Mouse (Mus musculus): ENCODE measurements around the gene Gns.
A peak's percentile ranks its signal among the peaks of the same experiment; 100 is the strongest.

Gns gene

DNA sequence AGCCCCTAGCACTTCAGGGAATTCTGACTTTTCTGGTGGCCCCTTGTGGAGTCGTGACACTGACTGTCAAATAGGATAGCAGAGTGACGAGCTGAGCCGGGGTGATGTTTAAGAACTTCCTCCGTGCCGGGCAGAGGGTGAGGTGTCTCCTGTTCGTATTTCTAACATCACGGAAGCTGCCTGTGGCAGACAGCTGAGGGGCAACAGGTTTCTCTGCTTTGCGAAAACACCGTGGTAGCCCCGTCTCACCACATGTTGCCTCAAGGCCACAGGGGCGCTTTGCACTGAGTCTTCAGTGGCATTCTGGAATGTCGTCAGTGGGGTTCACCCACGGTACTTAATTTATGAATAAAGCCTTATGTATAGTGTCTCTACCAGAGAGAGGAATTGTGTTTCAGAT, 2.4 kb downstream of the Gns start:
- DNase-seq = no peak

DNA sequence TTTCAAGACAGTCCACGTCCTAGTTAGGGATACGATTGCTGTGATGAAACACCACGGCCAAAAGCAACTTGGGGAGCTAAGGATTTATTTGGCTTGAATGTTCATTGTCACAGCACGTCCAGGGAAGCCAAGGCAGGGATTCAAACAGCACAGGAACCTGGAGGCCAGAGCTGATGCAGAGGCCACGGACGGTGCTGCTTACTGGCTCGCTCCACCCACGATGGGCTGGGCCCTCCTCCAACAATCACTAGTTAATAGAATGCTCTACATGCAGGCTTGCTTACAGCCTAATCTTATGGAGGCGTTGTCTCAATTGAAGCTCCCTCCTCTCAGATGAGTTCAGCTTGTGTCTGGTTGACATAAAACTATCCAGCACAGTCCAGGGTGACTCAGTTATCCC, 2.9 kb downstream of the Gns start:
- DNase-seq = no peak

DNA sequence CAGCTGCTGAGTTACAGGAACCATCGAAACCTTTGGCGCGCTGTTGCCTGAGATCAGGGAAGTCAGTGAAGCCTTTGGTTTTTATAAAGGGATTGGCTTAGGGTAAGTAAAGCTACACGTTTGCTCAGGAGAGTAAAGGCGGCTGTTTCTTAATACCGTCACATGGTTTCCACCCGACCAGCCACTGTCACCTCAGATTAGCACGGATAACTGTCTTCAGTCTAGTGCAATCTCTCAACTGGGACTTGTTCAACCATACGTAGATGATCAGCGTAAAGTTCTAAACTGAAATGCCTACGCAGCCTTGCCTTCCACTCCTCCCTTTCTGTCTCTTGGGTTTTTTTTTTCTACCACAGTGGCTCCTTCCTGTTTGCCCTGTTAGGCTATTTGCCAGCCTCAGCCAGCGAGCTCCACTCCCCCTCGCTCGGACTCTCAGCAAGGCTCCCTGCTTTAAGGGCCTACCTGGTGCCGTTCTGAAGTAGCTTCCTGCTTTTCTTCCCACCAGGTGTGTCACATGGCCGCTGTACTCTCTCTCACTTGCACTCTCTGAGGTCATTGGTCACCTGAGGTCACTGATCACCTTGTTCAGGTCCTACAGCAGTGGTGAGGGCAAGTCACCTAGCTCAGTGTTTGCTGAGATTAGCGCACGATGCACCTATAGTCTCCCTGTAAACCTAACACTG, 4.0 kb downstream of the Gns start:
- no peak for DNase-seq

DNA sequence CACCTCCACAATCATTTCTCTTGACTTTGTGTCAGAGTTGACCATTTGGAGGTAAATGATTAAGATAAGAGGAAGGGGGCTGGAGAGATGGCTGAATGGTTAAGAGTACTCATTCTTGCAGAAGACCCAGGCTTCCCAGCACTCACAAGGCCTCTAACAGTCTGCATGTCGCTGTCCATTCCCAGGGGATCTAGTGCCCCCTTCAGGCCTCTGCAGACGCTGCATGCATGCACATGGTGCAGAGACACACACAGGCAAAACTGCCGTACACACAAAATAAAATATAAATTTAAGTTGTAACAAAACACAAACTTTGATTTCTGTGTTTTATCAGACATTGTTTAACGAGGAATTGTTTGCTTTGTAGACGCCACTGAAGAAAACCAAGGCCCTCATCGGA, 5.9 kb downstream of the Gns start:
- no peak for DNase-seq

DNA sequence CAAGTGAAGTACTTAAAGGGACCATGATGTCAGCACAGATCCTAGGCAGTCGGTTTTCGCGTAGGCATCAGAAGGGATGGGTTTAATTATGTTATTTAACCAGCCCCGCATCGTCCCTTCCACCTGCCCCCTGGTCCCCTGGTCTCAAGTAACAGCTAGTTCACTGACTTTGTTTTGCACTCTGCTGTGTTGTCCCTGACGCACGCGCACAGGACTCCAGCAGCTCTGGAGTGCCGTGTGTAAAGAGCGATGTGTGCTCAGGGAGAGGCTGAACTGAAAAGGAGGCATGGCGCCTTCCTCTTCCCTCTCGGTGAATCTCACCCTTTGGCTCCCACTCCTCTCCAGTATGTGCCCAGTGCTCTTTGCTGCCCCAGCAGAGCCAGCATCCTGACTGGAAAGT, 9.1 kb downstream of the Gns start:
- no peak for DNase-seq

DNA sequence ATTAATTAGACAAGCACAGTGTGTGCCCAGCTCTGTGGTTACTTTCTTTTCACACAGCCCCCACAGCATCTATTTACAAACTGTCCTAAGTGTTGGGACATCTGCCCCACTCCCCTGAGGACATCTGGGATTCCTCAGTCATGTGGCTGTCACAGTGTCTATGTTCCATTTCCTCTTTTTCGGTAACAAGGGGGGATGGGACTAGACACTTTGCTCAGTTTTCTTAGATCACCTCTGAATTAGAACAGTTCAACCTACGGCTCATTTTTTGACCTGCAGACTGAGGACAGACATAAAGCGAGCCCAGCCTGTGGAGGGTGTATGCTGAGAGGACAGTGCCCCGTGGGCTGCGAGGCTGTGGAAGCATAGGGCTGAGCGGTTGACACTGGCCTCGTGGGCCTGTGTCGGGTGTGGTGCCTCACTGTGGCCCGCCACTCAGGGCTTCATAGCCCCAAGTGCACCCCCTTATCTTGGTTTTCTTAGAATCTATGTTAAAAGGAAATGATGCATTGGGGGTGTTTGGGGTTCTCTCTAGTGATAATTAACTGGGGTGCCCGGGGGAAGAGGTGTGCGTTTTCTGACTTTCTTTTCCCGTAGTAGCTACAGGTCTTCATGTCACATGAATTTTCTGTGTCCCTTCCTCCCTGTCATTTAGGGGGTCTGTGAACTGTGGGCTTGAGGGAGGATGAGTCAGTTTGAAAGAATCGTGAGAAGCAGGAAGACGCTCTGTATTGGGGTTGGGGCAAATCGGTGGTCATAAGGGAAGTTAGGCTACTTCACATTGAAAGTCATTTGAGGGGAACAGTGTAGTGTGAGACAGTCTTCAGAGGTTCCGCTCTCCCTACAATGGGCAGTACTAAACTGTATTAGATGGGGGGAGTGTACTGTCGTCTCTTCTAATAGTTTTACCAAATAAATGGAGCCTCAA, 10.1 kb downstream of the Gns start:
- no peak for DNase-seq

DNA sequence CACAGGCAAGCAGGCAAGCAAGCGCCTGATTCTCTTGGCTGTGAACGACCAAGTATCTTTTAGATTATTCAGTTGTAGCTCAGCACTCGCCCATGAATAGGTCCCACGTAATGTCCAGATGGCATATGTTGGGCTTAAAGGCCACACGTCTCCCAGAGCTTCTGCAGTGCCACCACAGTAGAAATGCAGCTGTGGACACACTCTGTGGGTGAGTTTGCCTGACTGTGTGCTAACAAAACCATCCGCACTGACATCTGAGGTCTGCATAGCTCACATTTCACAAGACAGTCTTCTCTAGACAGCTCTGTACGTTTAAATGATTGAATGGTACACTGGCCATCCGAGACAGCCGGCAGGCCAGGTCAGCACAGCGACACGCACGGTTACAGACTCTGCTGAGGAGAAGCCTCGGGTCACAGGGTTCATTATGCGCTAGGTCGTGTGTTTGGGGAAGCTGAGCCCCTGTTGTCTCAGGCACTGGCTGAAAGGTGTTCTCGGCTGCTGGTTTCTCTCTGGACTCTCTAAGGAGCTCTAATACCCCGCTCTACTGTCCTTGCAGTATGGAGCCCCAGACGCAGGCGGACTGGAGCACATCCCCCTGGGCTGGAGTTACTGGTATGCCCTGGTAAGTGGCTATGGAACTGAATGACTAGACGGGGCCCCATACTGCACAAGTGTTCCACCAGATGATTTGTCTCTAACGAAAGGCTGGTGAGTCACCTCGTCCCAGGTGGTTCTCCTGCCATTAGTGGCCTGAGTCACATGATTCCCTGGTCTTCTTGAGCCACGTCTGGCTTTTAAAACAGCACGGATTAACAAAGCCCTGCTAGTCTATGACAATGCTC, 11.0 kb downstream of the Gns start:
- no peak for DNase-seq

DNA sequence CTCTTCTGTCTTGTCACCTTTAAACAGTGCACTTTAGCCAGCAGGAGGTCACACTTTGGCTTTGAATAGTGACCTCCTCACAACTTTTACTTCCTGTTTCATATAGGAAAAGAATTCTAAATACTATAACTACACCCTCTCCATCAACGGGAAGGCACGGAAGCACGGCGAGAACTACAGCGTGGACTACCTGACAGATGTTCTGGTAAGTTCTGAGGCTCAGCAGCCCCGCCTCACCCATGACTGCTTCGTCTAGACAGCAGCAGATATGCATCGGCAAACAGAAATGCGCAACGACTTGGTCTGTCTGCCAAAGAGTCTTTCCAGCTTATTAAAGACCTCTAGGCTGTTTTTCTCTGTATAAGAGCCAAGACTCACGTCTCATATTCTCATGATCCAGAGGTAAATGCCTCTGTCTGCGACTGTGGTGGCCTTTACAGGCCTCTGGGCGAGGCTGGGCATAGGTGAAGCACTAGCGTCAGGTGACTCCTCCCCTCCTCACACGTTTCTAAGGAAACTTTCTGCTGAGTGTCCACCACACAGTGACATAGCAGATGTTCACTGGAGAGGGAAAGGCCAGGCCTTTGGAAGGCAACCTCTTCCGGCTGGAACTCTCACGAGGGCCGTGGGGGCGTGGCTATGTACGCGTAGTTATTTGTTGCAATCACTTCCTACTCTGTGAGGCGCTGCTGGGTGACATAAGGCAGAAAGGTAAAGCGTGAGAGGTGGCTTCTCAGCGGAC, 11.8 kb downstream of the Gns start:
- DNase-seq = peak; percentile 22

DNA sequence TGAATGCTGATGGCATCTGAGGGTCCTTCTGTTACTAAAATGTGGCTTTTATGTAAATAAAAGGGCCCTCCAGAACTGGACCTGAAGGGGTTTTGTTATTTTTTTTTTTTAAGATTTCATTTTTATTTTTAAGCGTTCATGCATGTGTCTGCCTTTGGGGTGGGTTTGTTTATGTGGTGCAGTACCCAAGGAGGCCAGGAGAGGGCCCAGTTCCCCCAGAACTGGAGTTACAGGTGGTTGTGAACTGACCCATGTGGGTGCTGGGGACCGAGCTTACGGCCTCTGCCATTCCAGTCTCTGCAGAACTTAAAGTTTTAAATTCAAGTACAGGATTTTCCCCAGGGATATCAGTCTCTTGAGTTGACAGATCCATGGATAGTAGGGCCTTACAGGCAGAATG, 14.5 kb downstream of the Gns start:
- DNase-seq = no peak

DNA sequence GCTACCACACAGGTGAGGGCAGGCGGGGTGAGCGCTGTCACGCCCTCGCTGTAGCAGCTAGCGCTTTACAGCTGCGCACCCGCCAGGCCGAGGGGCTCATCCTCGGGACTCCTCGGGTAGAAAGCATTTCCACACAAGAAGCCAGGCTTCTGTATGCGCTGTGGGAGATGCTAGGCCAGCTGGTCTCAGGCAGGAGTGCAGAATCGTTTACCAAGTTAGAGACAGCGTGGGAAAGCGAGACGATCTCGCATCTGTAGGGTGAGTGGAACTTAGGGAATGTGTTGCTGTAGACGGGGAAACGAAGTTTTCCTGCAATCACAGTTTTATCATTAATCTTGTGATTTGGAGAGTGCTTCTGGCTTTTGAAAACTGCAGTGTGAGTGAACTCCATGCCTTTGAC, 16.4 kb downstream of the Gns start:
- no peak for DNase-seq

DNA sequence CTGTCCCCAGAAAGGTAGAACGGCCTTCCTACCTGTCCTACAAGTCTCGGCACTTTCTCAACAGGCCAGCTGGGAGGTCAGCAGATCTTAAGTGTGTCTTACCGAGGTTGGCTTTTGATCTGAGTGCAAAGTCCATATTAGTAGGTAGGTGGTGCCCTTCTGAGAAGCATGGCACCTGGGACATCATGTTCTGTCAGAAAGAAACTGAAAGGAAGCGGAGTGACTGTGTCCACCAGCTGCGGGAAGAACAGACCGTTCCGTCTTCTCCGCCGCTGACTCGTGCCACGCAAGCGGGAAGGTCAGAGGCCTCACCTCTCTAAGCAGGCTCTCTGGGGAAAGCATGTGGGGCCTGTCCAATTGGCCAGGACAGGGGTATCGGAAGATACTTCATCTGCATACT, 19.8 kb downstream of the Gns start:
- no peak for DNase-seq

DNA sequence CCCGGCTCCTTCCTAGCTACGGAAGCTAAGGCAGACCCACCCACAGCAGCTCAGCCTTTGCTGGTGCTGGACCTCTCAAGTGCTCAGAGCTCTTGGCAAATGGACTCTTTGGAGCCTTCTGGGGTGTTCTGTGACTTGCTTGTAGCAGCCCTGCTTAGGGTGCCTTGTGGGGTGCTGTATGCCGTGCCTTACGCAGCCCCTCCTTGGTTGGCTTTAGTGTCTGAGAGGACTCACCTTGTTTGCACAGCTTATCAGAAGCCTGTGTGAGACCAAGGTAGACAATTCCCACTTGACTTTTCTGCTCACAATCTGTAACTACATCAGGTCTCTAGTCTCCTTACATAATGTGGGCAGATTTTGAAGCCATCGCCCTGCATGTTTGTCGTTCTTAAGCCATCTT, 20.8 kb downstream of the Gns start:
- no peak for DNase-seq

DNA sequence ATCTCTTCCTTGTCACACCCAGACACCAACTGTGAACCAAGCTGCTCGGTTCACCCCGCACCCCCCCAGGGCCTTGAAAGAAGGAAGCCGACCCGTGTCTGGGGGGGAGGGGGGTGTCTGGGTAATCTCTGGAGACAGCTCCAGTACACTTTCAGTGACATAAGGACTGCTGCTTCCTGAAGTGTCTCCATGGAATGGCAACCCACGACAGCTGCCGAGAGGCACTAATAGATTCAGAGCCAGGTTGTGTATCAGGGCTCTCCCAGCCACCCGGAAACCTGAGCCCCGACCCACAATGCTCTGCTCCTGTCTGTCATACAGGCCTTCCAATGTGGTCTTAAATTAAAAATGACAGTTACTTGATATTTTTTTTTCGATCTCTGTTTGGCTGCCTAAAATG, 21.5 kb downstream of the Gns start:
- DNase-seq = no peak

DNA sequence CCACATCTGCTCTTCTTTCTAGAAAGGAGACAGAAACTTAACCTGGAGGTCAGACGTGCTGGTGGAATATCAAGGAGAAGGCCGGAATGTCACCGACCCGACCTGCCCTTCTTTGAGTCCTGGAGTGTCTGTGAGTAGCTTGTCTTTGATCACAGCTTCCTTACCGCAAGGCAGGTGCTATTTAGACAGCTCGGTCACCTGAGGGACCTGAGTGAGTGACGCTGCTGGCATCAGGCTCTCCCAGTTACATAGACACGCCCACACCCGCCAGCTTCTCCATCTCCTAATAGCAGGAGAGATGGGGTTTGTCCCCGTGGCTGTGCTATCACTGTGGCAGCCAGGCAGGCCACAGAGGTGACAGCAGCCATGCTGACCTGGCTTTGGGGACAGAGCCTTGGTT, 25.7 kb downstream of the Gns start:
- no peak for DNase-seq

DNA sequence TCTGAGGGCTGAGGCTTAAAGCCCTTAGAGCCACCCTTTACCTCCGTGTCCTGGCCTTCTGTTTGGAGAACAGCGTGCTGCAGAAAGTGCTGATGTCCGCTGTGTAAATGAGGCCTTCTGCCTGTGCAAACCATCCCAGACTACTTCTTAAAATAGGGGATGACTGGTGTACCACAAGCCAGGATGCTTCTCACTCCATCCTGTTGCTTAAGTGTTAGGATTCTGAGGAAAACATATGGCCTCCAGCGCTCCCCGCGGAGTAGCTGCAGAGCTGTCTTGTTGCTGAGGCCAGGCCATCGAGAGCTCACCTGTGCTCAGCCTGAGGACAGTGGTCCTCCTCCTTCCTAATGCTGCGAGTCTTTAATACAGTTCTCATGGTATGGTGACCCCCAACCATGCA, 27.0 kb downstream of the Gns start:
- DNase-seq = no peak

DNA sequence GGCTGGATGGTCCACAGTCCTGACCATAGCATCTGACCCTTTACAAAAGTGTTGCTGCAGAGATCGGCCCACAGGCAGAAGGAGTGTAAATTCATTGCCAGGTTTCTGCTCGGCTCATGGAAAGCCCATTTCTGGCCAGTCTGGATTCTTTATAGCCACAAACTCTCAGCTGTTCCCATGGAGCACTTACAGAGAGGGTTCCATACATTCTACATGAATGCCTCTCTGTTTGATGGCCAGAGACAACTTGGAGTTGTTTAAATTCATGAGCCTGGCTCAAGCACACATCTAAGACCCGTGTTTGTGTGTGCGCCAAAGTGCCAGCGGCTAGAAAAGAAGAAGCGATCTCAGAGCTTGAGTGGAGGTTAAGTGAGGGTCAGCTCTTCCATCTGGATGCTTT, 29.4 kb downstream of the Gns start:
- DNase-seq = no peak

DNA sequence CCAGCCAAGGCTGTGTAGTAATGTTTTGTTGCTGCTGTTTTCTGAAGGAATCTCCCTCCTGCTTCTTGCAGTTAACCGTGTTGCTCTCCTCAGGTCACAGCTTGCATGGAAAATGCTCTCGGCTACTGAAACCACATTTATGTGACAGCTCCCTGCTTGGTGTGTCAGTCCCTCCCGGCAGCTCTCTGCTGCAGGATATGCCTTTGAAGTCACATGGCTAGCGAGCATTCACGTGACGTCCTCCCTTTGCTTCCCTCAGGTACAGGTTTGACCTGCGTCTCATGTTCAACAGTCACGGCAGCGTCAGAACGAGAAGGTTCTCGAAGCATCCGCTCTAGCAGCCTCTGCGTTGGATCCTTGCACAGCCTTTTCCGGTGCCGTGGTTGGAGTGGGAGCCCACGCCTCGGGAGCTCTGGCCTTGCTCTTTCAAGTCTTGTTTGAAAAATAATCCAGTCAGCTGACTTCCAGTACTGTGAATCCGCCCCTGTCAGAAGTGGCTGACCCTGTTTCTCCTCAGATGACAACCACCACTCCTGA, 30.0 kb downstream of the Gns start:
- no peak for DNase-seq

DNA sequence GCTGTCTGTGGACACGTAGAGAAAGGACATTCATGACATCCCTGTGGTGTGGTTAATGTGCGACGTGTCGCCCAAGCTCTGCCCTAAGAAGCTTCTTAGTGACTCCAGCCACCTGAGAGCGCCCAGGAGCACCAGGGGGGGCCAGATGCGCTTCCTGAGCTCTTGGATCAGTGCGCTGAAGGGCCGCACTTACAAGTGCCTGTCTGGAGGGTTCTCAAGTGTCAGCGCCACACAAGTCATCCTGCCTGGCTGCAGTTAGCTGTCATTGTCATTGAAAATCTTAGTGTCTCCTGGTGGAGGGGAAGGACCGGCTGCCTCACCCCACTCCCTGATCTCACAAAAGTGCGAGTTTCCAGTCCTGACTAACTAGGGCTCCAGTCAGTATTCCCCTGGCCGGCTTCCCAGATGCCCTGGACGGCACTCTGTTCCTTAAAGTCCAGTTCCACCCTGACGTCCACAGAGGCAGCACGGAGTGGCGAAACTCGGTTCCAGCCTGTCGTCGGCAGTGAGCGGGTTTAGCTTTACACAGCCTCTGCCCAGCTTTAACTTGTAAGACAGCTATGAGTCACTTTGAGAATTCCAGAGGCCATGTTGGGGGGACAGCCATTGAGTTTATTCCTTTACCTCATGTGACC, 30.8 kb downstream of the Gns start:
- DNase-seq = no peak

DNA sequence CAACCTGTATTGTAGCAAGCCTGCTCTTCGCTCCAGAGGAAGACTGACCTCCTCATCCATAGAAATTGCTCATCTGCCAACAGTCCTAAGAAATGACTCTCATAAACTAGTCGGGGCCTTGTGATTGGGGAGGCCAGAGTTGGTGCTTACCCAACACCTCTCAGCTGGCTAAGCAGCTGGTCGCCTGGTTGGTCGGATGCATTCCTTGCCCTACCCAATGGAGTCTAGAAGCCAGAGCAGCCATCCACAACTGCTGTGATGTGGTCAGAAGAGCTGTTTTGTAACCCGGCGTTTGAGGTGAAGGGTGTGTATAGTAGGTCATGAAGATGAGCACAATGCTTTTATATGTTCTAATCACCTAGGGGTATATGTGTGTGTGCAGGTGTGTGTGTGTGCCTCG, 33.7 kb downstream of the Gns start:
- DNase-seq = no peak

DNA sequence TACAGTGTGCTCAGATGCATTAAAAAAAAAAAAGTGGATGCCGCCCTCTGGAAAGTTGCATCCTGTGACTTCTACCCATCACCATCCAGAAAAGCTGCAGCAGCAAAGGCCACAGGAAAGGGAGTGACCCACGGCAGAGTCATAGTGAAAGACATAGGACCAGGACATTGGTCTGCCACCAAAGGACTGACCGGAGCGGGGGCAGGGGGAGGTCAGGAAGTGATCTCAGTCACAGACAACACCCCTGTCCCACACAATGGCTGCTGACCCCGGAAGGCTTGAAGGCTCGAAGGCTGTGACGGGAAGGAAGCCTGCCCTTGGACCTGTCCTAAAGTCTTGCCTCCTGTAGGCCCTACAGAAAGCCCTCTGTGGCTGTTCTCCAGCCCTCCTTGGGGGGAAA, 36.1 kb downstream of the Gns start:
- DNase-seq = no peak

DNA sequence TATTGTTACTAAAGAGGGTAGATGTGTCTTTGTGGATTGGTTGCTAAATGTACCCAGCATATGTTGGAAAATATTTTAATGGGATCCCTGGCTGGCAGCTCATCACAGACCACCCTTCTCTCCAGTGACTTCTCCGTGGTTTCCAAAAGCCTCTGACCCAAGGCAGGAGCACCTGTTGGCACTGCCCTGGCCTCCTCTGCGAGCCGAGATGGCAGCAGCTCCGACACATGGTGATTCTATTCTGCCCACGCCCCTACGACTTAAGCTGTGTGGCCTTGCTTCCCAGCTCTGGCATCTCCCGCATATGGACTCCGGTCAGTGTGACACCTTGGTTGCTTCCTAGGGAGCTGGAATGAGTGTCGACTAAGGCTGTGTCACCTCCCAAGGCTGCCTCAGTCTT, 38.2 kb downstream of the Gns start:
- DNase-seq = no peak

DNA sequence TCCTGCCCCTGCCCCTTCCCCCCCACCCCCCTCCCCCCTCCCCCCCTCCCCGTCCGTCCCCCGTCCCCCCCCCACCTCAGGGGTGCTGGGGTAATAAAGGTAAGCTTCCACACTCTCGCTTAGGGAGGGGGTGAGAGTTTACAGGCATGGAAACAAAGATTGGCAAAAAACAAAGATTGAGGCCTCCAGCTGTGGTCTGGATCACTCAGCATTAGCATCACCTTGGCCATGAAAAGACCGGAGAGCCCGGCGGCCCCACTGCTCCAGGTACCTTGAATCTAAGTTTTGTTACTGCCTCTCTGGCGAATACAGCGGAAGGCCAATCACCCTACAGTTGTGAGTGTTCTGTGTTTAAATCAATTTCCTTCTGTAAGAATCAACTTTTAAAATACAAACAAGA, 39.1 kb downstream of the Gns start:
- DNase-seq = no peak

Data from kidney, postnatal 10 days (tissue).